Mouse (Mus musculus) neural tube, embryonic 11.5 days (tissue): ENCODE results near the gene Nop9. TPM values are rescaled to one million over a fixed set of nuclear protein-coding genes. Genes with fewer than 3 reads are reported as not detected.

Experiments used
- ATAC-seq: fragments of 200-750 bp; cut with Nextera tagmentation; 2 replicates; pipeline ENCODE4 v1.8.0; 2017; ENCODE audit warnings: moderate number of reproducible peaks, mild to moderate bottlenecking, moderate TSS enrichment, moderate library complexity; ENCODE audit not compliant: insufficient read depth, low FRiP score, low TSS enrichment
- DNase-seq: peaks from one replicate; pipeline ENCODE4 v3.0.0-alpha.2; 2015; ENCODE audit warnings: low spot score
- H3K27ac ChIP-seq: fragments of 300-500 bp; sonication (generic); 2 replicates; pipeline ENCODE4 v1.5.1; 2014; ENCODE audit warnings: low read depth, mild to moderate bottlenecking, low read length
- H3K27me3 ChIP-seq: fragments of 300-500 bp; sonication (generic); 2 replicates; pipeline ENCODE4 v1.6.1; 2014; ENCODE audit warnings: mild to moderate bottlenecking, low read length, mixed read lengths; ENCODE audit not compliant: control insufficient read depth, insufficient read depth
- H3K36me3 ChIP-seq: fragments of 300-500 bp; sonication (generic); 2 replicates; pipeline ENCODE4 v1.6.1; 2014; ENCODE audit warnings: mild to moderate bottlenecking, low read length, moderate library complexity, mixed read lengths; ENCODE audit not compliant: control insufficient read depth, insufficient read depth
- H3K4me1 ChIP-seq: fragments of 300-500 bp; sonication (generic); 2 replicates; pipeline ENCODE4 v1.6.1; 2014; ENCODE audit warnings: low read length, mixed read lengths; ENCODE audit not compliant: control insufficient read depth, insufficient read depth
- H3K4me2 ChIP-seq: fragments of 300-500 bp; sonication (generic); 2 replicates; pipeline ENCODE4 v1.6.1; 2014; ENCODE audit warnings: low read depth, mild to moderate bottlenecking, moderate library complexity
- H3K4me3 ChIP-seq: fragments of 300-500 bp; sonication (generic); 2 replicates; pipeline ENCODE4 v1.5.1; 2014; ENCODE audit warnings: low read depth, low read length
- H3K9ac ChIP-seq: fragments of 300-500 bp; sonication (generic); 2 replicates; pipeline ENCODE4 v1.6.1; 2014; ENCODE audit warnings: mild to moderate bottlenecking, low read length
- H3K9me3 ChIP-seq: fragments of 300-500 bp; sonication (generic); 2 replicates; pipeline ENCODE4 v1.6.1; 2016; ENCODE audit warnings: low read length; ENCODE audit not compliant: control insufficient read depth
- WGBS: fragments of 180-500 bp; shearing (Covaris S2); extraction: QIAGEN DNeasy Blood & Tissue Kit; methylation state at CpG from one replicate; pipeline ENCODE4 v1.1.7; 2014; 5-methylcytosine and 5-hydroxymethylcytosine counted together
- polyA plus RNA-seq: library from polyadenylated mRNA; unstranded; fragments of >200 nt; fragmentation: Nextera tagmentation; extraction: Ambion mirVana; gene quantifications from 2 replicates; pipeline ENCODE4 v1.2.1, GENCODE M21; 2014

Nop9 gene
- polyA plus RNA-seq, 1 experiment from 2014 or later: 53.8 TPM

GRCm38 (mm10) chr14:55721700-55722437 lies 23.6 kb upstream of the Nop9 start, which contains the start of gene Rabggta:
Rabggta (minus strand) TSS chr14:55722263.
- WGBS: under 1% methylated on average over 50 of the region's 50 CpGs
- no peaks in the 10 kb centered on the region for H3K4me1 ChIP-seq
- 0 out of 2 replicates have a peak, but pooled peaks cover 2% of the 10 kb centered on the region for H3K36me3 ChIP-seq
- H3K27ac ChIP-seq: peak within 1 kb of the TSS; percentile 67
- DNase-seq: peak; percentile 92
- peak within 1 kb of the TSS; percentile 55 for H3K4me3 ChIP-seq
- peak; percentile 95 for ATAC-seq
- H3K9me3 ChIP-seq: no peaks in the 10 kb centered on the region
- peak within 1 kb of the TSS; percentile 81 for H3K9ac ChIP-seq
- no peaks in the 10 kb centered on the region for H3K27me3 ChIP-seq
- H3K4me2 ChIP-seq: peak within 1 kb of the TSS; percentile 46

- H3K4me2 ChIP-seq: peak overlapping the region; percentile 46
- no peaks in the 10 kb centered on the region for H3K4me1 ChIP-seq
- 45% methylated on average over 8 of the region's 8 CpGs for WGBS
- ATAC-seq: no peak; the same call in 1 of the 2 replicates
- 0 out of 2 replicates have a peak, but pooled peaks cover under 1% of the 10 kb centered on the region for H3K36me3 ChIP-seq
- no peak for DNase-seq
- H3K4me3 ChIP-seq: peak overlapping the region; percentile 55; the same call in 1 of the 2 replicates
- H3K9ac ChIP-seq: peak overlapping the region; percentile 81
- H3K9me3 ChIP-seq: no peaks in the 10 kb centered on the region
- no peaks in the 10 kb centered on the region for H3K27me3 ChIP-seq
- no peak overlapping the region for H3K27ac ChIP-seq
Measured at GRCm38 (mm10) chr14:55722438-55722945, 23.0 kb upstream of the Nop9 start.

DNA sequence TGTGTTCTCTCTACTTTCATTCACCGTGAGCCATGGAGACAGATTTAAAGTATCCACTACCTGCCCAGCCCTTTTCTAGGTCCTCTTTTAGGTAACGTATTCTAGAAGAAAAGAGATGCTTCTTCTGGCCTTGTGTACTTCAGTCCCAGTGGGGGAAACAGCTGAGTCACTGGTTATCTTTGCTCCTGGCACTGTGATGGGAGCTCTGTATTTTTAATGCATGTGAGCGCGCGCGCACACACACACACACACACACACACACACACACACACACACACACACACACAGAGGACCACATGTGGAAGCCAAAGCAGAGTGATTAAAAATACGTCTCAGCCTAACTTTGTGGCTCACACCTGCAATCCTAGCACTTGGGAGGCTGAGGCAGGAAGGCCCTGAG lies 22.1 kb upstream of the Nop9 start:
- Histone ChIP-seq H3K27me3 (no peaks in the 10 kb centered on the region), H3K36me3 (no peaks in the 10 kb centered on the region), H3K4me3 (no peak overlapping the region), H3K9me3 (no peaks in the 10 kb centered on the region), H3K9ac (no peak overlapping the region), H3K27ac (no peak overlapping the region), H3K4me1 (no peaks in the 10 kb centered on the region), H3K4me2 (no peak overlapping the region)
- WGBS: 94% methylated on average over 7 of the region's 7 CpGs
- ATAC-seq (no peak), DNase-seq (no peak)

DNA sequence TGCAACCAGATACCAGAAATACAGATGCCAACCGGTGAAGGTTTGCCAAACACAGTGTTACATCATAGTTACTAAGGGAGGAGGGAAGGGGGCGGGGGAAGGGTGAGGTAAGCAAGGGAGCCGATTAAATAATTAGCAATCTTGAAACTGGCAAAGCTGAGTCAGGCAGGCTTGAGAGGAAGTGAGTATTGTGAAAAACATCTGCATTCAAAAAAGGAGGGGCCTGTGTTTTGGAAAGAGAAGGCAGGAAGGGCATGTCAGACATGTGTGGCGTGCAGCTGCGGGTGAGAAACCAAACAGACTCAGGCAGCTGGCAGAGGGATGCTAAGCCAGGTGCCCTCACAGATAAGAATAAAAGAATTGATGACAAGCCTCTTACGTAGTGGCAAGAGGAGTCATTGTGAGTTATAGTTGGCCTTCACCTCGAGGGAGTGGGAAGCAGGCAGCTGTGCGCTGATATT lies 21.1 kb upstream of the Nop9 start:
- no peak overlapping the region for H3K27ac ChIP-seq
- no peak for ATAC-seq
- 69% methylated on average over 8 of the region's 8 CpGs for WGBS

GRCm38 (mm10) chr14:55726261-55726660 lies 19.2 kb upstream of the Nop9 start:
- Histone ChIP-seq H3K4me1 (no peaks in the 10 kb centered on the region), H3K4me2 (no peak overlapping the region), H3K27me3 (no peaks in the 10 kb centered on the region), H3K4me3 (no peak overlapping the region), H3K36me3 (no peaks in the 10 kb centered on the region), H3K27ac (no peak overlapping the region), H3K9me3 (no peaks in the 10 kb centered on the region), H3K9ac (no peak overlapping the region)
- DNase-seq (no peak), ATAC-seq (no peak)

More for the DNA sequence above, 21.1 kb upstream of the Nop9 start:
- H3K4me2 ChIP-seq: no peak overlapping the region
- H3K4me3 ChIP-seq: no peak overlapping the region
- DNase-seq: no peak
- H3K9me3 ChIP-seq: no peaks in the 10 kb centered on the region
- no peaks in the 10 kb centered on the region for H3K4me1 ChIP-seq
- H3K9ac ChIP-seq: no peak overlapping the region
- no peaks in the 10 kb centered on the region for H3K27me3 ChIP-seq
- H3K36me3 ChIP-seq: no peaks in the 10 kb centered on the region

DNA sequence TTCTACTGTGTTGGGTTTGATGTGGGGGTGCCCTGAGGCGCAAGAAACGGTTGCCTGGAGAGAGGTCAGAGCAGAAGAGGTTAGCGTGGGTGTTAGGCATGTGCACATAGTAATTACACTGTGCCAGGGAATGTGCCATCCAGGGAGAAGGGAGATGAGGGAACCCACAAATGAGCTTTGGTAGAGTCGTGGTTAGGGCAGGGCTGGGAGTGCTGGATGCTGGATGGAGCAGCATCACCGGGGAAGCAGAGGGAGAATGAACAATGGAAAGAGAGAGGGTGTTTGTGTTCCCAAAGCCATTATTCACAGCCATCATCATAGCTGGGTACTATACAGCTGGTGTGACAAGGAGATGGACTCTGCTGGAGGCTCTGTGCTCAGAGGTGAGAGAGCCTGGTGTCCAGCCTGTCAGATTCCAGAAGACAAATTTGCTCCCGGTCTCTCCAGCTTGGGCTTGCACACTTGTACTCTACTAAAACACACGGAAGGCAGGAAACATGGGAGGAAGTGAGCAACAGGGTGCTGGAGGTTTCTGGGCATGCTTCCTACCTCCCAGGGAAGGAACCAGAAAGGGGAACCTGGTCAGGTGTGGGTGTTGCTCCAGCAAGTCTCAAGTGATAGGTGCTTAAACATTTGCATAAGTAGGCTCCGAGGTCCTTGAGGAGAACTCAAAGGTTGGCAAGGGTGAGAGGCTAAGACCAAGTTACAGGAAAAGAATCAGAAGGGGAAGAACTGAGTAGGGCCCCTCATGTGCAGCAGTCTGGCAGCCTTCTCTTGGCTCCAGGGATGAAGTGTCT lies 17.4 kb upstream of the Nop9 start:
- Histone ChIP-seq H3K4me2 (no peak overlapping the region), H3K4me1 (no peaks in the 10 kb centered on the region), H3K9ac (no peak overlapping the region), H3K27me3 (no peaks in the 10 kb centered on the region), H3K9me3 (no peaks in the 10 kb centered on the region), H3K4me3 (no peak overlapping the region), H3K27ac (no peak overlapping the region), H3K36me3 (no peaks in the 10 kb centered on the region)
- 75% methylated on average over 8 of the region's 8 CpGs for WGBS
- DNase-seq: no peak
- ATAC-seq: no peak

- H3K4me2 ChIP-seq: no peak overlapping the region
- H3K27me3 ChIP-seq: no peaks in the 10 kb centered on the region
- no peak overlapping the region for H3K4me3 ChIP-seq
- no peak overlapping the region for H3K9ac ChIP-seq
- no peaks in the 10 kb centered on the region for H3K4me1 ChIP-seq
- no peaks in the 10 kb centered on the region for H3K36me3 ChIP-seq
- H3K9me3 ChIP-seq: no peaks in the 10 kb centered on the region
- DNase-seq: no peak
- ATAC-seq: no peak
- 84% methylated on average over 7 of the region's 7 CpGs for WGBS
- no peak overlapping the region for H3K27ac ChIP-seq
Measured at GRCm38 (mm10) chr14:55730116-55730515, 15.4 kb upstream of the Nop9 start.

DNA sequence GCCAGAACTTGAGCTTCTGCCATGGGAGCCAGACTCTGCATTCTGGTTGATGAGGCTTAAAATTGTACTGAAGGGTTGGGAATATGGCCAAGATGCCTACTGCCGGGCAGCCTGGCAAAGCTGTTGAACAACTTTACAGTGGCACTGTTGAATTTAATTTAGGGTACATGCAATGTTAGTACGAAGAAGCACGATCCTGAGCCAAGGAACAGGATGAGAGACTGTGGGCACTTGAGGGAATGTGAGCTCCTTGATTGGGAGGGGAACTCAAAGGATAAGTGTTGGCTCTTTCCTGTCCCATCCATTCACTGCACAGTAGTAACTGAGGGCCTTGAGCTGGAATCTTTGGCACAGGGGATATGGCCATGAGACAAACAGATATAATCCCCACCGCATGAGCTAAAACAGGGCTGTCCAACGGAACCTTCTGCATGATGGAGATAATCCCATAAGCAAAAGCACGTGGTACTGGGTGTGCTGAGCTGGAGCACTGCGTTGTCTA lies 14.9 kb upstream of the Nop9 start:
- no peaks in the 10 kb centered on the region for H3K9me3 ChIP-seq
- no peaks in the 10 kb centered on the region for H3K27me3 ChIP-seq
- no peak for DNase-seq
- H3K36me3 ChIP-seq: no peaks in the 10 kb centered on the region
- no peak for ATAC-seq
- H3K27ac ChIP-seq: no peak overlapping the region
- H3K4me2 ChIP-seq: no peak overlapping the region
- no peak overlapping the region for H3K9ac ChIP-seq
- 91% methylated on average over 7 of the region's 7 CpGs for WGBS
- H3K4me1 ChIP-seq: no peaks in the 10 kb centered on the region
- H3K4me3 ChIP-seq: no peak overlapping the region
